Mouse (Mus musculus) olfactory bulb, adult 2 months (tissue): ENCODE results near the gene Ppp4r2.
"Not testable (repeated sequence)": the region's sequence is repeated elsewhere in the genome, so short reads cannot be mapped to it uniquely, and the experiment has no call there.

Experiments
- CTCF ChIP-seq: fragments of 200-500 bp; IDR thresholded peaks from 2 replicates; pipeline ENCODE4 v1.5.1; 2012; ENCODE audit warnings: low read depth, mild to moderate bottlenecking, low read length, moderate library complexity; ENCODE audit not compliant: insufficient read depth
- POLR2A ChIP-seq: fragments of 200-500 bp; IDR thresholded peaks from 2 replicates; pipeline ENCODE4 v1.6.1; 2012; ENCODE audit warnings: mild to moderate bottlenecking, low read depth, low read length, moderate library complexity; ENCODE audit not compliant: insufficient read depth

- not testable (repeated sequence) for TF ChIP-seq POLR2A, CTCF
These were observed 32.4 kb downstream of the Ppp4r2 start for GRCm38 (mm10) chr6:100865788-100866187.
